Mouse (Mus musculus): ENCODE measurements around the gene Tceal5.
A peak's percentile ranks its signal among the peaks of the same experiment; 100 is the strongest.

Tceal5 gene

GRCm38 (mm10) chrX:136203664-136204066, at the start of gene Tceal5:
Gene Tceal5, minus strand, starts transcription at chrX:136203876.
- peak; percentile 50 for DNase-seq

- DNase-seq, result no peak
These were observed 48.5 kb upstream of the Tceal5 start for GRCm38 (mm10) chrX:136252023-136252729.

- DNase-seq, result no peak
These were observed 46.0 kb upstream of the Tceal5 start for GRCm38 (mm10) chrX:136249671-136250070.

GRCm38 (mm10) chrX:136248811-136249210, 45.1 kb upstream of the Tceal5 start:
- DNase-seq, result no peak

- DNase-seq, result peak; percentile 15
These were observed 41.9 kb upstream of the Tceal5 start for GRCm38 (mm10) chrX:136245521-136246071.

- peak; percentile 66 for DNase-seq
These were observed 41.0 kb upstream of the Tceal5 start, which contains the start of gene Tceal9 for GRCm38 (mm10) chrX:136244574-136245229. Gene Tceal9, plus strand, starts transcription at chrX:136245079.

- DNase-seq, result no peak
These were observed 39.5 kb upstream of the Tceal5 start for GRCm38 (mm10) chrX:136243181-136243580.

- no peak for DNase-seq
These were observed 34.4 kb upstream of the Tceal5 start for GRCm38 (mm10) chrX:136238118-136238517.

- no peak for DNase-seq
These were observed 24.1 kb upstream of the Tceal5 start for GRCm38 (mm10) chrX:136227768-136228167.

- DNase-seq, result no peak
These were observed 20.0 kb upstream of the Tceal5 start for GRCm38 (mm10) chrX:136223714-136224113.

GRCm38 (mm10) chrX:136216303-136216702, 12.6 kb upstream of the Tceal5 start:
- DNase-seq, result no peak

- DNase-seq, result peak; percentile 13
These were observed 11.3 kb upstream of the Tceal5 start, which contains the start of the genes Tceal7 and Bex1 for GRCm38 (mm10) chrX:136214729-136215677. Gene Tceal7, plus strand, starts transcription at chrX:136214779. Gene Bex1, minus strand, starts transcription at chrX:136215513.

GRCm38 (mm10) chrX:136213396-136213795, 9.7 kb upstream of the Tceal5 start:
- no peak for DNase-seq

- DNase-seq, result no peak
These were observed 730 bp upstream of the Tceal5 start for GRCm38 (mm10) chrX:136204406-136204805.

- no peak for DNase-seq
These were observed 419 bp downstream of the Tceal5 start for GRCm38 (mm10) chrX:136203257-136203656.

- DNase-seq, result no peak
These were observed 6.8 kb downstream of the Tceal5 start for GRCm38 (mm10) chrX:136196873-136197272.

GRCm38 (mm10) chrX:136195193-136195944, 8.3 kb downstream of the Tceal5 start:
- no peak for DNase-seq

- DNase-seq, result no peak
These were observed 20.6 kb downstream of the Tceal5 start for GRCm38 (mm10) chrX:136183107-136183506.

GRCm38 (mm10) chrX:136180897-136181553, 22.7 kb downstream of the Tceal5 start:
- no peak for DNase-seq

GRCm38 (mm10) chrX:136172786-136173185, 30.9 kb downstream of the Tceal5 start:
- no peak for DNase-seq

GRCm38 (mm10) chrX:136172118-136172551, 31.5 kb downstream of the Tceal5 start, which contains the start of gene Tceal8:
Gene Tceal8, minus strand, starts transcription at chrX:136172342.
- peak; percentile 64 for DNase-seq
